Mouse (Mus musculus): ENCODE data around the gene Tmem51. TPM values are rescaled to one million over a fixed set of nuclear protein-coding genes. Genes with fewer than 3 reads are reported as not detected.

Gene Tmem51
- total and polyA plus RNA-seq, 3 experiments, result 1.4 to 8.0 (median 8.0) TPM

- no peak for TF ChIP-seq HCFC1 (IDR thresholded peaks at IDR 0.05; ENCODE audit: low read depth, low read length)
- TF ChIP-seq MAFK (IDR thresholded peaks at IDR 0.05; ENCODE audit: insufficient replicate concordance, low read length), result no peak
- no peak for TF ChIP-seq SIN3A (IDR thresholded peaks at IDR 0.05; ENCODE audit: low read length)
- no peak for TF ChIP-seq ZC3H11A (IDR thresholded peaks at IDR 0.05; ENCODE audit: low read depth, low read length)
- Histone ChIP-seq H3K4me2 (ENCODE audit: insufficient read depth, low read depth, poor library complexity, severe bottlenecking) (no peak overlapping the region), H3K79me2 (replicated peaks; ENCODE audit: control insufficient read depth, extremely low read depth, insufficient read depth, poor library complexity, severe bottlenecking) (no peaks in the 10 kb centered on the region), H3K4me3 (replicated peaks in 1 of 3; ENCODE audit: low read depth in 2 of 3, low read length in 2 of 3, poor library complexity in 1 of 3) (no peak overlapping the region), H3K4me1 (ENCODE audit: control insufficient read depth in 1 of 2, insufficient read depth in 2 of 2) (no peaks in the 10 kb centered on the region), H3K9me3 (replicated peaks; ENCODE audit: low read length) (peaks cover 3% of the 10 kb centered on the region), H3K27me3 (replicated peaks) (no peaks in the 10 kb centered on the region), H3K9ac (ENCODE audit: insufficient read depth, low read depth) (no peak overlapping the region), H3K27ac (ENCODE audit: insufficient read depth, low read depth) (no peak overlapping the region), H3K36me3 (replicated peaks in 1 of 2; ENCODE audit: control insufficient read depth in 1 of 2, insufficient read depth in 1 of 2, low read length in 1 of 2) (peaks cover 0 to 10% of the 10 kb centered on the region in 2 experiments)
- in situ Hi-C loops (cut with MboI; ENCODE audit: low pct_ligation_motif_present, low pct_unique_long_range_greater_than_20kb, low sequenced_read_pairs) (no loop called here), dilution Hi-C loops (cut with MboI; ENCODE audit: extremely low pct_ligation_motif_present, extremely low pct_unique_long_range_greater_than_20kb, low sequenced_read_pairs) (no loop called here)
- no peak for DNase-seq (ENCODE audit: extremely low read depth)
These were observed 55.6 kb downstream of the Tmem51 start for GRCm38 (mm10) chr4:142028533-142028932.

GRCm38 (mm10) chr4:142026965-142027364 is 57.1 kb downstream of the Tmem51 start:
- Histone ChIP-seq H3K9me3 (replicated peaks; ENCODE audit: low read length) (no peaks in the 10 kb centered on the region), H3K27ac (ENCODE audit: insufficient read depth, low read depth) (no peak overlapping the region), H3K9ac (ENCODE audit: insufficient read depth, low read depth) (no peak overlapping the region), H3K4me3 (replicated peaks in 1 of 3; ENCODE audit: low read depth in 2 of 3, low read length in 2 of 3, poor library complexity in 1 of 3) (no peak overlapping the region), H3K36me3 (replicated peaks in 1 of 2; ENCODE audit: control insufficient read depth in 1 of 2, insufficient read depth in 1 of 2, low read length in 1 of 2) (peaks cover 0 to 10% of the 10 kb centered on the region in 2 experiments), H3K79me2 (replicated peaks; ENCODE audit: control insufficient read depth, extremely low read depth, insufficient read depth, poor library complexity, severe bottlenecking) (no peaks in the 10 kb centered on the region), H3K27me3 (replicated peaks) (no peaks in the 10 kb centered on the region), H3K4me2 (ENCODE audit: insufficient read depth, low read depth, poor library complexity, severe bottlenecking) (no peak overlapping the region), H3K4me1 (ENCODE audit: control insufficient read depth in 1 of 2, insufficient read depth in 2 of 2) (no peaks in the 10 kb centered on the region)
- no peak for DNase-seq (ENCODE audit: extremely low read depth)
- dilution Hi-C loops (cut with MboI; ENCODE audit: extremely low pct_ligation_motif_present, extremely low pct_unique_long_range_greater_than_20kb, low sequenced_read_pairs) (no loop called here), in situ Hi-C loops (cut with MboI; ENCODE audit: low pct_ligation_motif_present, low pct_unique_long_range_greater_than_20kb, low sequenced_read_pairs) (no loop called here)
- TF ChIP-seq JUND (conservative IDR thresholded peaks at IDR 0.05; ENCODE audit: low read depth, low read length), result no peak
- TF ChIP-seq POLR2A (IDR thresholded peaks at IDR 0.05; ENCODE audit: low read depth, low read length), result no peak

GRCm38 (mm10) chr4:142024536-142024935 is 59.6 kb downstream of the Tmem51 start:
- H3K27ac ChIP-seq (ENCODE audit: insufficient read depth, low read depth), result no peak overlapping the region
- no peak for TF ChIP-seq RCOR1 (conservative IDR thresholded peaks at IDR 0.05; ENCODE audit: low read depth, low read length)
- no peak for TF ChIP-seq ZMIZ1 (IDR thresholded peaks at IDR 0.05; ENCODE audit: low read depth, low read length)
- no peak for TF ChIP-seq ELF1 (IDR thresholded peaks at IDR 0.05; ENCODE audit: low read depth, low read length)
- TF ChIP-seq ZC3H11A (IDR thresholded peaks at IDR 0.05; ENCODE audit: low read depth, low read length), result no peak
- no peak for TF ChIP-seq GABPA (IDR thresholded peaks at IDR 0.05; ENCODE audit: insufficient replicate concordance, low read depth, low read length)
- TF ChIP-seq NRF1 (IDR thresholded peaks at IDR 0.05; ENCODE audit: low read depth, low read length), result no peak
- TF ChIP-seq TCF12 (IDR thresholded peaks at IDR 0.05; ENCODE audit: low read depth, low read length), result no peak
- TF ChIP-seq MAFK (IDR thresholded peaks at IDR 0.05; ENCODE audit: insufficient replicate concordance, low read length), result no peak
- TF ChIP-seq ZNF384 (IDR thresholded peaks at IDR 0.05; ENCODE audit: low read depth, low read length), result no peak
- H3K9me3 ChIP-seq (replicated peaks; ENCODE audit: low read length), result no peaks in the 10 kb centered on the region
- in situ Hi-C loops (cut with MboI; ENCODE audit: low pct_ligation_motif_present, low pct_unique_long_range_greater_than_20kb, low sequenced_read_pairs), result loop anchor here (25.0 kb wide), 1 partner anchor 988 kb away; no protein-coding TSS in a partner anchor
- no peaks in the 10 kb centered on the region for H3K4me1 ChIP-seq (ENCODE audit: control insufficient read depth in 1 of 2, insufficient read depth in 2 of 2)
- no peak overlapping the region for H3K4me3 ChIP-seq (replicated peaks in 1 of 3; ENCODE audit: low read depth in 2 of 3, low read length in 2 of 3, poor library complexity in 1 of 3)
- no peaks in the 10 kb centered on the region for H3K79me2 ChIP-seq (replicated peaks; ENCODE audit: control insufficient read depth, extremely low read depth, insufficient read depth, poor library complexity, severe bottlenecking)
- H3K9ac ChIP-seq (ENCODE audit: insufficient read depth, low read depth), result no peak overlapping the region
- no peaks in the 10 kb centered on the region for H3K27me3 ChIP-seq (replicated peaks)
- dilution Hi-C loops (cut with MboI; ENCODE audit: extremely low pct_ligation_motif_present, extremely low pct_unique_long_range_greater_than_20kb, low sequenced_read_pairs), result no loop called here
- H3K36me3 ChIP-seq (replicated peaks in 1 of 2; ENCODE audit: control insufficient read depth in 1 of 2, insufficient read depth in 1 of 2, low read length in 1 of 2), result no peaks in the 10 kb centered on the region
- no peak overlapping the region for H3K4me2 ChIP-seq (ENCODE audit: insufficient read depth, low read depth, poor library complexity, severe bottlenecking)
- no peak for DNase-seq (ENCODE audit: extremely low read depth)

Measured in CH12.LX (cell line).